Mouse (Mus musculus) CH12.LX (cell line): ENCODE results near the gene Gstt4.

Source experiments
- BHLHE40 ChIP-seq: IDR thresholded peaks from 2 replicates; pipeline ENCODE4 v1.6.1; 2011; ENCODE audit warnings: mild to moderate bottlenecking, low read depth, low read length, improper control_type of control experiment
- CHD1 ChIP-seq: IDR thresholded peaks from 2 replicates; pipeline ENCODE4 v1.6.1; 2012; ENCODE audit warnings: low read depth, low read length, improper control_type of control experiment, inconsistent platforms
- CHD2 ChIP-seq: IDR thresholded peaks from 2 replicates; pipeline ENCODE4 v1.6.1; 2011; ENCODE audit warnings: low read length, improper control_type of control experiment
- CTCF ChIP-seq, 2 experiments: IDR thresholded peaks in 1 of 2; conservative IDR thresholded peaks in 1 of 2; 2 replicates each; pipeline ENCODE4 v1.5.1; 2011 to 2012; ENCODE audit warnings: low read depth in 2 of 2, low read length in 2 of 2, improper control_type of control experiment in 1 of 2, inconsistent platforms in 1 of 2, mild to moderate bottlenecking in 1 of 2, moderate library complexity in 1 of 2
- HCFC1 ChIP-seq: IDR thresholded peaks from 2 replicates; pipeline ENCODE4 v1.6.1; 2012; ENCODE audit warnings: low read depth, mild to moderate bottlenecking, inconsistent platforms, low read length, improper control_type of control experiment
- MYC ChIP-seq: IDR thresholded peaks from 2 replicates; pipeline ENCODE4 v1.6.1; 2011; ENCODE audit warnings: low read depth, mild to moderate bottlenecking, improper control_type of control experiment, low read length
- NRF1 ChIP-seq: IDR thresholded peaks from 2 replicates; pipeline ENCODE4 v1.6.1; 2014; ENCODE audit warnings: low read depth, mild to moderate bottlenecking, inconsistent platforms, low read length, improper control_type of control experiment, moderate library complexity
- POLR2A ChIP-seq: IDR thresholded peaks from 2 replicates; pipeline ENCODE4 v1.6.1; 2011; ENCODE audit warnings: low read depth, mild to moderate bottlenecking, improper control_type of control experiment, low read length
- ZC3H11A ChIP-seq: IDR thresholded peaks from 2 replicates; pipeline ENCODE4 v1.6.1; 2012; ENCODE audit warnings: low read depth, mild to moderate bottlenecking, inconsistent platforms, low read length, improper control_type of control experiment
- ZMIZ1 ChIP-seq: IDR thresholded peaks from 2 replicates; pipeline ENCODE4 v1.6.1; 2012; ENCODE audit warnings: low read depth, mild to moderate bottlenecking, inconsistent platforms, low read length, improper control_type of control experiment
- ZNF384 ChIP-seq: IDR thresholded peaks from 2 replicates; pipeline ENCODE4 v1.6.1; 2012; ENCODE audit warnings: low read depth, low read length, improper control_type of control experiment, inconsistent platforms

DNA sequence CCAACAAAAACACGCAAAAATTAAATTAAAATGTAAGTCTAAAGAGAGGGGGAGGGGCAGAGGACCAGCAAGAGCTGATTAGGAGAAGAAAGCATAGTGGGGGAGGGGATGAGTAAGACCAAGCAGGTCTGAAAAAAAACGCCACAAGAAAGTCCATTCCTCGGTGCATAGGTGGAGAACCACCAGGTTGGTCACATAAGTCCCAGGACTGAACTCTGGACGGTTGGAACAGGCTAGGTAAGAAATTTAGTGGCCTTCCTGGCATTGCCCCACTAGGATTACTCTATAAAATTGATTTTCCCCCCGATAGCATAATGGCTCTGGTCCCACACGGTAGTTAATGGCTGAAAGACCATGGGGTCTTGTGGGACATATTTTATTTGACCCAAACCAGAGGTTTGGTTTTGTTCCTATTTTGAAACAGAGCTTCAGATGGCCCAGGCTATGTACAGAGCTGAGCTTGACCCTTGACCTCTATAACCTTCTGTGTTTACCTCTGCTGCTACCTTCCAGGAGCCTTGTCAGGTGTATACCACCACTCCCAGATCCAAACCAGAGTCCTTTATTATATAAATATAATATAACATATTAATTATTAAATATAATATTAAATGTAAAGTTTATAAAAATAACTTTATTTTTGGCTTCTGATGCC is 33.1 kb downstream of the Gstt4 start:
- TF ChIP-seq CHD2 (peak; percentile 56; the same call in 1 of the 2 replicates), ZNF384 (no peak), HCFC1 (no peak), BHLHE40 (no peak), CTCF (conservative IDR thresholded peaks at IDR 0.05 in 1 of 2, IDR thresholded peaks at IDR 0.05 in 1 of 2; ENCODE audit: low read depth in 2 of 2, low read length in 2 of 2) (no peak), ZMIZ1 (no peak), MYC (no peak), CHD1 (no peak), ZC3H11A (no peak), POLR2A (no peak), NRF1 (no peak)
